Mouse (Mus musculus): Measurements from ENCODE around the gene Hs3st4. TPM values are rescaled to one million over a fixed set of nuclear protein-coding genes. Genes with fewer than 3 reads are reported as not detected.

Hs3st4 gene
- polyA plus RNA-seq, 1 experiment, result 0.09 TPM

DNA sequence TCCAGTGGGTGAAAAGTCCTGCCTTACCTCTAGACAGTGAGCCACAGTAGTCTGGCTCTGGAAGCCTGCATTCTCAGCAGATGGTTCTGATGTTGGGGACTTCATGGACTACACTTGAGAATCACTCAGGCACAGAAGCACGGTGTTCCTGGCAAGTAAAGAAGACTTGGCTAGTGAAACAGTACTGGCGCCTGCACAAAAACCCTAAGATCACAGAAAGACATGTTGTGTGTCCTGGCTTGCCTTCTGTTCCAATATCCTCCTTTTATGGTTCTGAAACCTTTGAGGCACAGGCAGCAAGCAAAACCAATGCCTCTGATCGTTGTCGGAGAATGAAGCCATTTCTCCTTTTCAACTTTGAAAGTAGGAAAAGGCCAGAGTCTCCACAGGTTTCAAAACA lies 336.8 kb downstream of the Hs3st4 start:
- WGBS, result 88% methylated on average over 4 of the region's 4 CpGs
- Histone ChIP-seq H3K36me3 (ENCODE audit: control insufficient read depth, insufficient read depth, low read length) (no peaks in the 10 kb centered on the region), H3K4me3 (ENCODE audit: low read depth, low read length) (no peak overlapping the region), H3K4me1 (ENCODE audit: control insufficient read depth, insufficient read depth, insufficient read length, low read length) (no peaks in the 10 kb centered on the region), H3K27ac (ENCODE audit: insufficient read depth, low read depth, low read length) (no peak overlapping the region), H3K27me3 (ENCODE audit: control insufficient read depth, insufficient read depth, low read length) (no peaks in the 10 kb centered on the region)
- no peak for TF ChIP-seq POLR2A (IDR thresholded peaks at IDR 0.05; ENCODE audit: low read depth, low read length)
- no peak for TF ChIP-seq CTCF (IDR thresholded peaks at IDR 0.05; ENCODE audit: extremely low read depth, insufficient read length, insufficient replicate concordance, low read depth, low read length)

DNA sequence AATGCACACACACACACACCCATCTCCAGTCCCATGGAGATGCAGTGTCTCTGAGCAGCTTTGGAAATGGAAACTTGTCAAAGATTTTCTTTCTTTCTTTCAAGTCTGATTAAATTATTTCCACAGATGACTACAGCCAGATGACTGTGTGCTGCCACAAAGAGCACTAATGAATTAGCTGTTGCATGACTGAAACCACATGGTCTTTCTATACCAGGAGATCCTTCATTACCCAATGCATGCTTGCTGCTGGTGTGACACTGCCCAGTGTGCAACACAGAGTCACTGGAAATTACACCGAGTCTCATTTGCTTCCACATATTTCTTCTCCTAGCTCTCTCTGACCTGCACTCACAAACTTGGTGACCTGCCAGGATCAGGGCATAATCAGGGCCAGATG lies 353.0 kb downstream of the Hs3st4 start:
- TF ChIP-seq CTCF (IDR thresholded peaks at IDR 0.05; ENCODE audit: extremely low read depth, insufficient read length, insufficient replicate concordance, low read depth, low read length), result no peak
- TF ChIP-seq POLR2A (IDR thresholded peaks at IDR 0.05; ENCODE audit: low read depth, low read length), result no peak
- WGBS, result 78% methylated on average over 1 of the region's 1 CpGs

GRCm38 (mm10) chr7:124341510-124341909 lies 358.8 kb downstream of the Hs3st4 start:
- no peak for TF ChIP-seq CTCF (IDR thresholded peaks at IDR 0.05; ENCODE audit: extremely low read depth, insufficient read length, insufficient replicate concordance, low read depth, low read length)
- TF ChIP-seq POLR2A (IDR thresholded peaks at IDR 0.05; ENCODE audit: low read depth, low read length), result no peak
- WGBS, result 79% methylated on average over 3 of the region's 3 CpGs
- no peaks in the 10 kb centered on the region for H3K27me3 ChIP-seq (ENCODE audit: control insufficient read depth, insufficient read depth, low read length)
- no peak overlapping the region for H3K4me3 ChIP-seq (ENCODE audit: low read depth, low read length)
- no peaks in the 10 kb centered on the region for H3K36me3 ChIP-seq (ENCODE audit: control insufficient read depth, insufficient read depth, low read length)
- H3K4me1 ChIP-seq (ENCODE audit: control insufficient read depth, insufficient read depth, insufficient read length, low read length), result no peaks in the 10 kb centered on the region
- H3K27ac ChIP-seq (ENCODE audit: insufficient read depth, low read depth, low read length), result no peak overlapping the region

More for the DNA sequence above, 353.0 kb downstream of the Hs3st4 start:
- Histone ChIP-seq H3K27me3 (ENCODE audit: control insufficient read depth, insufficient read depth, low read length) (no peaks in the 10 kb centered on the region), H3K4me3 (ENCODE audit: low read depth, low read length) (no peak overlapping the region), H3K36me3 (ENCODE audit: control insufficient read depth, insufficient read depth, low read length) (no peaks in the 10 kb centered on the region), H3K27ac (ENCODE audit: insufficient read depth, low read depth, low read length) (no peak overlapping the region), H3K4me1 (ENCODE audit: control insufficient read depth, insufficient read depth, insufficient read length, low read length) (no peaks in the 10 kb centered on the region)

GRCm38 (mm10) chr7:124347218-124348017 lies 364.7 kb downstream of the Hs3st4 start:
- H3K4me1 ChIP-seq (ENCODE audit: control insufficient read depth, insufficient read depth, insufficient read length, low read length), result no peaks in the 10 kb centered on the region
- no peak overlapping the region for H3K4me3 ChIP-seq (ENCODE audit: low read depth, low read length)
- WGBS, result 47% methylated on average over 13 of the region's 13 CpGs

GRCm38 (mm10) chr7:124354035-124354434 lies 371.4 kb downstream of the Hs3st4 start:
- no peak for TF ChIP-seq CTCF (IDR thresholded peaks at IDR 0.05; ENCODE audit: extremely low read depth, insufficient read length, insufficient replicate concordance, low read depth, low read length)
- no peak for TF ChIP-seq POLR2A (IDR thresholded peaks at IDR 0.05; ENCODE audit: low read depth, low read length)

More at GRCm38 (mm10) chr7:124347218-124348017, 364.7 kb downstream of the Hs3st4 start:
- no peaks in the 10 kb centered on the region for H3K27me3 ChIP-seq (ENCODE audit: control insufficient read depth, insufficient read depth, low read length)
- TF ChIP-seq POLR2A (IDR thresholded peaks at IDR 0.05; ENCODE audit: low read depth, low read length) (no peak), CTCF (IDR thresholded peaks at IDR 0.05; ENCODE audit: extremely low read depth, insufficient read length, insufficient replicate concordance, low read depth, low read length) (no peak)
- no peaks in the 10 kb centered on the region for H3K36me3 ChIP-seq (ENCODE audit: control insufficient read depth, insufficient read depth, low read length)
- no peak overlapping the region for H3K27ac ChIP-seq (ENCODE audit: insufficient read depth, low read depth, low read length)

GRCm38 (mm10) chr7:124358068-124358467 lies 375.4 kb downstream of the Hs3st4 start:
- Histone ChIP-seq H3K27me3 (ENCODE audit: control insufficient read depth, insufficient read depth, low read length) (no peaks in the 10 kb centered on the region), H3K27ac (ENCODE audit: insufficient read depth, low read depth, low read length) (no peak overlapping the region), H3K36me3 (ENCODE audit: control insufficient read depth, insufficient read depth, low read length) (no peaks in the 10 kb centered on the region), H3K4me1 (ENCODE audit: control insufficient read depth, insufficient read depth, insufficient read length, low read length) (no peaks in the 10 kb centered on the region), H3K4me3 (ENCODE audit: low read depth, low read length) (no peak overlapping the region)
- 65% methylated on average over 3 of the region's 3 CpGs for WGBS
- TF ChIP-seq CTCF (IDR thresholded peaks at IDR 0.05; ENCODE audit: extremely low read depth, insufficient read length, insufficient replicate concordance, low read depth, low read length) (no peak), POLR2A (IDR thresholded peaks at IDR 0.05; ENCODE audit: low read depth, low read length) (no peak)

More at GRCm38 (mm10) chr7:124354035-124354434, 371.4 kb downstream of the Hs3st4 start:
- Histone ChIP-seq H3K4me1 (ENCODE audit: control insufficient read depth, insufficient read depth, insufficient read length, low read length) (no peaks in the 10 kb centered on the region), H3K27ac (ENCODE audit: insufficient read depth, low read depth, low read length) (no peak overlapping the region), H3K36me3 (ENCODE audit: control insufficient read depth, insufficient read depth, low read length) (no peaks in the 10 kb centered on the region), H3K27me3 (ENCODE audit: control insufficient read depth, insufficient read depth, low read length) (no peaks in the 10 kb centered on the region), H3K4me3 (ENCODE audit: low read depth, low read length) (no peak overlapping the region)
- WGBS, result 92% methylated on average over 4 of the region's 4 CpGs

DNA sequence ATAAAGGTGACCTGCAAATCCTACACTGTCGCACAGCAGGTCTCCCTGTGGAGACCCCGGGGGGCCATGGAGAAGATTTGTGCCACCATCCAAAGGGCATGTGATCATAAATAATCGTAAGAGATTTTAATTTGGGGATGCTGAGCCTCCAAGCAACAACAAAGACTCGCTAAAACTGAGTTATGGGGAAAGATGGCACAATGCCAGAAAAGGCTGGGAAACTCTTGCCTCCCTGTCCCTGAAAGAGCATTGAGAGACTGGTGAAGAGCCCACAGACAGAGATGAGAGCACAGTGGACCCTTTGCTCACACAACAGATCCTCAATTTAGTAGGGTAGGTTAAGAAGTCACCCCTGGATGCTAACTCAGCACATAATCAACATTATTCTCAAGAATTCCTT lies 377.2 kb downstream of the Hs3st4 start:
- TF ChIP-seq CTCF (IDR thresholded peaks at IDR 0.05; ENCODE audit: extremely low read depth, insufficient read length, insufficient replicate concordance, low read depth, low read length) (no peak), POLR2A (IDR thresholded peaks at IDR 0.05; ENCODE audit: low read depth, low read length) (no peak)
- no peaks in the 10 kb centered on the region for H3K4me1 ChIP-seq (ENCODE audit: control insufficient read depth, insufficient read depth, insufficient read length, low read length)
- H3K27ac ChIP-seq (ENCODE audit: insufficient read depth, low read depth, low read length), result no peak overlapping the region
- 74% methylated on average over 4 of the region's 4 CpGs for WGBS
- no peaks in the 10 kb centered on the region for H3K27me3 ChIP-seq (ENCODE audit: control insufficient read depth, insufficient read depth, low read length)
- no peaks in the 10 kb centered on the region for H3K36me3 ChIP-seq (ENCODE audit: control insufficient read depth, insufficient read depth, low read length)
- H3K4me3 ChIP-seq (ENCODE audit: low read depth, low read length), result no peak overlapping the region
